Mouse (Mus musculus): ENCODE results near the gene Grip2.

DNA sequence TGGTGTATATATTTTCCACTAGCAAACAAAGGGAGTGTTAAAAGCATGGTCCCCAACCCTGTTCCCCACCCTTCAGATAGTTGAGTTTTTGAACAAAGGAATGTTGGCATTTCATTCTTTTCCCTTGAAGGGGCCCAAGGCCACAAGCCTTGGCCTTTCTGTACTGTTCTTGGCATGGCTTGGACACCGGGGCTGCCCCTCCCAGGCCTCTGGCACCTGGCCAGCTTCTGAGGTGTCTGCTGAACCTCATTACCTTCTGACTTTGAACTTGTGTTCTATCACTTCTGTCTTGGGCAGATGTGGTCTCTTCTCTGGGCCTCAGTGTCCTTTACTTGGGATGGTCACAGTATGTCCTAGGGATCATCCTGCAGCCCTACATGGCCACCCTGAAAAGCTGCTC lies 99.7 kb downstream of the Grip2 start:
- TF ChIP-seq POLR2A (IDR thresholded peaks at IDR 0.05; ENCODE audit: borderline replicate concordance, control insufficient read depth, low read depth, low read length) (no peak), CTCF (IDR thresholded peaks at IDR 0.05; ENCODE audit: control insufficient read depth, insufficient read depth, low read length) (no peak)

Data from bone marrow, adult 2 months (tissue).